Mouse (Mus musculus): ENCODE results near the gene Zfp580. TPM values are rescaled to one million over a fixed set of nuclear protein-coding genes. Genes with fewer than 3 reads are reported as not detected.
"Not testable (repeated sequence)": the region's sequence is repeated elsewhere in the genome, so short reads cannot be mapped to it uniquely, and the experiment has no call there.

The Zfp580 gene
- total RNA-seq (2015): 0.25 and 1.6 TPM in 2 replicates
- total RNA-seq (2017): not detected in 2 replicates

DNA sequence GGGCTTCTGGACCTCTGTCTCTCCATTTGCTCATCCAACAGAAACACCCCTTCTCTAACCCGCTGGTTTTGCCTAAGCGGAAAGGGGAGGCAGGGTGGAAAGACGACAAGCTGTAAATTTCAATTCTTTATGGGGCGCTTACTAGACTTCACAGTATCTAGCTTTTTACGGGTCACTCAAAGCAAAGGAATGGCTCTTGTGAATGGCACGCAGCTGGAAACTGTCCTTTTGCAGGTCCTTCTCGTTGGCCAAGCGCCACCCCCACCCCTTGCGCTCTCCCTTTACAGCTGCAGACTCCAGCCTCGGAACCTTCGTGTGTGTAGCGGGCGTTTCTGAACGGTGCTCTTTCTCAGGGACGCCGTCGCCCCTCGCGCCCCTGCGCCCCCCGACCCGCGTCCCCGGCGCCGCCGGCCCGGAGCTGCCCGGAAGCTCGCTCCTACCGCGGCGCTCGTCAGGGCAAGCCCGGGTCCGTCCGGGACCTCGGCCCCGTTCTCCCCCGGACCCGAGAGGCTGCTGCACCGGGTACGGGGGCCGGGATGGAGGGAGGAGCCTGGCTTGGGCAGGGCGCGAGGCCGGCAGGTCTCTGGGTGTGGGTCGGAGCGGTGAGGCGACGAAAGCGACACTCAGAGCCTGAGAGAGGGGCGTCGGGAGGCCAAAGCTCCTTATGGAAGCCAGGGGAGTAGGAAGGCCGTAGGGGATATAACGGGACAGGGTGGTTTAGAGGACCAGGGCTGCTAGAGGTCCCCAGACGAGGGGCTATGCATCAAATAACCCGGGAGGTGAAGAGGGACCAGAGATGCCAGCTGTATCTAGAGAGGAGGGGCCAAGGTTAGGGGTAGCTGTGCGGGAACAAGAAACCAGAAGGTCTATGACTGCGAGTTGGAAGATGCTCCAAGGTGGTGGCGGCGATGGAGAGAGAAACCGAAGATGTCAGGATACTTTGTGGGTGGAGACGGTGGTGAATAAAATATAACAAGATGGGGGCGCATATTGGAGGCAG is at the start of gene Zfp580:
Gene Zfp580 (plus strand): TSS at position 346 of the 1,000 bp plus-strand sequence.
- peak; percentile 52 for ATAC-seq (ENCODE audit: poor library complexity, severe bottlenecking)

DNA sequence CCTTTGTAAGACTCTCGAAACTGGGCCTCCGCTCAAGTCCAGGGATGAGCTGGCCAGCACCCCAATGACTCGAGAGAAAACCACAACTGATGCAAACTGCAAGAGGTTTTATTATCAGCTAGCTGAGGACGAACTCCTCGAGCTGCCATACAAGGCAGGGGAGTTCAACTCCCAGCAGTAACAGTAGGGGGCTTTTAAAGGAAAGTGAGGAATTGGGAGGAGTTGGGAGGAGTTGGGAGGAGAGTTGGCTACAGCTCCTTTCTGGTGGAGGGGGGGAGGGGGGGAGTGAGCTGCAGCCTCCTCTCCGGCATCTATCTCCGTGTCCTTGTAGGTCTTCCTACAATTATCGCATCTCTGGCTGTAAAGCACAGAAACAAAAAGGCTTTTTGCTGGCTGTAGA is 48.5 kb upstream of the Zfp580 start:
- not testable (repeated sequence) for ATAC-seq (ENCODE audit: poor library complexity, severe bottlenecking)

GRCm38 (mm10) chr7:5008229-5008628 is 43.1 kb upstream of the Zfp580 start:
- no peak for ATAC-seq (ENCODE audit: poor library complexity, severe bottlenecking)

GRCm38 (mm10) chr7:5012681-5013513 is 38.4 kb upstream of the Zfp580 start:
- no peak for ATAC-seq (ENCODE audit: poor library complexity, severe bottlenecking)

- peak; percentile 66 for ATAC-seq (ENCODE audit: poor library complexity, severe bottlenecking)
Measured at GRCm38 (mm10) chr7:5014251-5015117, 36.9 kb upstream of the Zfp580 start, which contains the start of the genes Zfp524 and Fiz1. Zfp524 (plus strand) TSS chr7:5014415. Fiz1 (minus strand) TSS chr7:5014697.

GRCm38 (mm10) chr7:5015118-5016001 is 36.0 kb upstream of the Zfp580 start, which contains the start of gene Gm44973:
Gm44973 (plus strand) TSS chr7:5015496.
- ATAC-seq (ENCODE audit: poor library complexity, severe bottlenecking): peak; percentile 66

GRCm38 (mm10) chr7:5016057-5016456 is 35.3 kb upstream of the Zfp580 start:
- ATAC-seq (ENCODE audit: poor library complexity, severe bottlenecking): no peak

DNA sequence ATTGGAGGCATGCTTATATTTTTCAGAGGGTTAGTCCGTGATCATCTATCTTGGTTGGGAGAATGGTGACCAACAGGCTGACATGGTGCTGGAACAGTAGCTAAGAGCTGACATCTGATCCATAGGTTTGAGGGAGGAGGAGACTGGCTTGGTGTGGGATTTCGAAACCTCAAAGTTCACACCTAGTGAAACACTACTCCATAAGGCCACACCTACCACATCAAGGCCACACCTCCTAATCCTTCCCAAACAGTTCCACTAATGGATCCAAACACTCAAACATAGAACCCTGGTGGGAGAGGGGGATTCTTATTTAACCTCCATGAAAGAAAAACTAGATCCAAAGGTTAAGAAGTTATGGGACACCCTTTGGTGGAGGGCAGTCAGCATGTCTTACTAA is 34.4 kb upstream of the Zfp580 start:
- no peak for ATAC-seq (ENCODE audit: poor library complexity, severe bottlenecking)

DNA sequence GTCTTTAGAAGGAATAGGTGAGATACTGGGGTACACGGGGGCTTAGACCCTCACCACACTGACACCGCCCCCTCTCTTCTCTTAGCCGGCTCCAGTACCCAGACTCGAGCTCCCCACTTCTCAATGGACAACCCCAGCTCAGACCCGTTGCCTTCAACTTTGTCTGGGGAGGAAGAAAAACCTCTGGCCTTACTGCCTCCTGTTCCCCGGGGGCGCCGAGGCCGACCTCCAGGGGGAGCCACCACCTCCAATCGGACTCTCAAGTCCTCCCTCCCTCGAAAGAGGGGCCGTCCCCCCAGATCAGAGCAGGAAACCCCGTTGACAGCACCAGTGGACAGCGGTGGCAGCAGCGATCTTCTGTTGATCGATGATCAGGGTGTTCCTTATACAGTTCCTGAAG is 34.0 kb upstream of the Zfp580 start:
- ATAC-seq (ENCODE audit: poor library complexity, severe bottlenecking): no peak

DNA sequence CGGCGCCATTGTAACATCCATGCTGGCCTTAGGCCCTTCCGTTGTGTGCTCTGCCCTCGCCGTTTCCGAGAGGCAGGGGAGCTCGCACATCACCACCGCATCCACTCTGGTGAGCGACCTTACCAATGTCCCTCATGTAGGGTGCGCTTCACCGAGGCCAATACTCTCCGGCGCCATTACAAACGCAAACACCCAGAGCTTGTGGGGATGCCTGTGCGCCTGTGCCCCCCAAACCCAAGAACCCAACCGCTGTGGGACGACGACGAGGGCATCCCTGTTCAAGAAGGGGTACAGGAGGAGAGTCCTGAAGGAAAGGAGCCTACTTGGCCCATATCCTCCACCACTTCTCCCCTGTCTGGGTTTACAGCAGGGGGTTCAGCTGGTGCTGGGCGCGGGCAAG is 33.4 kb upstream of the Zfp580 start:
- no peak for ATAC-seq (ENCODE audit: poor library complexity, severe bottlenecking)

GRCm38 (mm10) chr7:5019576-5019975 is 31.8 kb upstream of the Zfp580 start:
- not testable (repeated sequence) for ATAC-seq (ENCODE audit: poor library complexity, severe bottlenecking)

GRCm38 (mm10) chr7:5020000-5020681 is 31.2 kb upstream of the Zfp580 start, which contains the start of the genes Zfp865 and Ccdc106:
Zfp865 (plus strand) TSS chr7:5020376.
Ccdc106 (plus strand) TSS chr7:5020553.
- ATAC-seq (ENCODE audit: poor library complexity, severe bottlenecking): peak; percentile 89

GRCm38 (mm10) chr7:5020685-5021084 is 30.7 kb upstream of the Zfp580 start:
- no peak for ATAC-seq (ENCODE audit: poor library complexity, severe bottlenecking)

GRCm38 (mm10) chr7:5021197-5021596 is 30.1 kb upstream of the Zfp580 start:
- ATAC-seq (ENCODE audit: poor library complexity, severe bottlenecking): no peak

DNA sequence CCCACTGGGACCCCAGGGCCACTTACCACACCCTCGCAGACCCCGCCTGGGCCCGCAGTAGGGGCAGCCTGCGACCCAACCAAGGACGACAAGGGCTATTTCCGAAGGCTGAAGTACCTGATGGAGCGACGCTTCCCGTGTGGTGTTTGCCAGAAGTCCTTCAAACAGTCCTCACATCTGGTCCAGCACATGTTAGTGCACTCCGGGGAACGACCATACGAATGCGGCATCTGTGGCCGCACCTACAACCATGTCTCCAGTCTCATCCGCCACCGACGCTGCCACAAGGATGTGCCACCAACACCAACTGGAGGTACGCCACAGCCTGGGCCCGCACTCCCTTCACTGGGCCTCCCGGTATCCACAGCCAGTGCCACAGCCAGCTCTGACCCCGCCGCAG is 21.8 kb upstream of the Zfp580 start:
- ATAC-seq (ENCODE audit: poor library complexity, severe bottlenecking): no peak

- ATAC-seq (ENCODE audit: poor library complexity, severe bottlenecking): no peak
Measured at GRCm38 (mm10) chr7:5029946-5030345, 21.4 kb upstream of the Zfp580 start.

GRCm38 (mm10) chr7:5030554-5031275 is 20.6 kb upstream of the Zfp580 start:
- ATAC-seq (ENCODE audit: poor library complexity, severe bottlenecking): no peak

GRCm38 (mm10) chr7:5031496-5031895 is 19.8 kb upstream of the Zfp580 start:
- ATAC-seq (ENCODE audit: poor library complexity, severe bottlenecking): no peak
